10 mouse cellular contexts compared by ENCODE assay signal in genomic region chr3:56067849-56068248, GRCm38 (mm10).
DNase-seq lines count a peak whose midpoint lies in the region; ATAC-seq lines count a peak whose summit lies in the region.
"Had no signal": no experiment of that assay in that cellular context is flagged by ENCODE, and none has a peak within 500 bp of the region (broad histone marks: within the 10 kb centered on the region; RNA-seq: fewer than 3 reads in every experiment).

No protein-coding gene starts in this region.

- DNase-seq in forebrain, embryonic 11.5 days (ENCODE audit: low spot score) = no peak
- peak; percentile 23 to 28 for DNase-seq in left cerebral cortex, adult 18-20 months (ENCODE audit: low spot score in 2 of 2)
- no peak for DNase-seq in left cerebral cortex, adult 11 months (ENCODE audit: low spot score)
- peak; percentile 85 for DNase-seq in embryonic facial prominence, embryonic 14.5 days (ENCODE audit: low spot score)
- peak; percentile 2 for DNase-seq in skeletal muscle tissue, adult 2 months (ENCODE audit: low read depth, low spot score)
- DNase-seq in spleen, postnatal 4 days (ENCODE audit: low spot score in 2 of 2) = no peak
- DNase-seq: thymus, postnatal 36 days had no signal

- ATAC-seq in forebrain, embryonic 13.5 days = no peak
- ATAC-seq in forebrain, embryonic 11.5 days (replicated peaks; ENCODE audit: low FRiP score) = no peak
- peak; percentile 89; the same call in 1 of the 2 replicates for ATAC-seq in embryonic facial prominence, embryonic 14.5 days (ENCODE audit: low read depth)
- ATAC-seq in granulocyte monocyte progenitor cell, adult 5-6 weeks (replicated peaks; ENCODE audit: poor library complexity, severe bottlenecking) = no peak

- H3K4me1 ChIP-seq in forebrain, embryonic 13.5 days = 0 out of 2 replicates have a peak, but pooled peaks cover 6% of the 10 kb centered on the region
- no peaks in the 10 kb centered on the region for H3K4me1 ChIP-seq in forebrain, embryonic 11.5 days (replicated peaks; ENCODE audit: control insufficient read depth, insufficient read depth, low read length)
- no peaks in the 10 kb centered on the region for H3K4me1 ChIP-seq in embryonic facial prominence, embryonic 14.5 days (ENCODE audit: control insufficient read depth, insufficient read depth, low read length)
- H3K4me1 ChIP-seq: neural tube, embryonic 13.5 days had no signal

- WGBS in forebrain, embryonic 13.5 days = 74% methylated on average over 6 of the region's 6 CpGs
- WGBS in forebrain, embryonic 11.5 days = 96% methylated on average over 6 of the region's 6 CpGs
- WGBS in embryonic facial prominence, embryonic 14.5 days = 73% methylated on average over 6 of the region's 6 CpGs

- peaks cover 6% of the 10 kb centered on the region for H3K36me3 ChIP-seq in forebrain, embryonic 13.5 days (ENCODE audit: poor library complexity, severe bottlenecking)
- no peaks in the 10 kb centered on the region for H3K36me3 ChIP-seq in forebrain, embryonic 11.5 days (ENCODE audit: control insufficient read depth, insufficient read depth, low read length)
- H3K36me3 ChIP-seq in embryonic facial prominence, embryonic 14.5 days (ENCODE audit: control insufficient read depth, insufficient read depth, low read length) = no peaks in the 10 kb centered on the region

- H3K9me3 ChIP-seq in forebrain, embryonic 13.5 days (replicated peaks) = no peaks in the 10 kb centered on the region
- H3K9me3 ChIP-seq in forebrain, embryonic 11.5 days (ENCODE audit: control insufficient read depth, low read length) = no peaks in the 10 kb centered on the region
- H3K9me3 ChIP-seq in embryonic facial prominence, embryonic 14.5 days (ENCODE audit: control insufficient read depth, low read length) = no peaks in the 10 kb centered on the region
- H3K9me3 ChIP-seq: neural tube, embryonic 13.5 days had no signal

- H3K27me3 ChIP-seq in forebrain, embryonic 13.5 days = no peaks in the 10 kb centered on the region
- H3K27me3 ChIP-seq in forebrain, embryonic 11.5 days (ENCODE audit: control insufficient read depth, insufficient read depth, low read length) = no peaks in the 10 kb centered on the region
- no peaks in the 10 kb centered on the region for H3K27me3 ChIP-seq in embryonic facial prominence, embryonic 14.5 days (replicated peaks; ENCODE audit: control insufficient read depth, insufficient read depth, low read length)
- H3K27me3 ChIP-seq: neural tube, embryonic 13.5 days had no signal

- peak overlapping the region; percentile 6; the same call in 1 of the 2 replicates for H3K27ac ChIP-seq in forebrain, embryonic 13.5 days
- H3K27ac ChIP-seq in forebrain, embryonic 11.5 days (ENCODE audit: low read depth, low read length) = no peak overlapping the region
- H3K27ac ChIP-seq in embryonic facial prominence, embryonic 14.5 days (replicated peaks; ENCODE audit: low read depth, low read length) = no peak overlapping the region
- H3K27ac ChIP-seq: neural tube, embryonic 13.5 days had no signal

- H3K4me3 ChIP-seq in forebrain, embryonic 13.5 days = no peak overlapping the region
- no peak overlapping the region for H3K4me3 ChIP-seq in forebrain, embryonic 11.5 days (ENCODE audit: low read depth, low read length)
- H3K4me3 ChIP-seq in embryonic facial prominence, embryonic 14.5 days (ENCODE audit: low read depth, low read length) = no peak overlapping the region
- H3K4me3 ChIP-seq: neural tube, embryonic 13.5 days had no signal

- no peak overlapping the region for H3K4me2 ChIP-seq in forebrain, embryonic 13.5 days
- H3K4me2 ChIP-seq in forebrain, embryonic 11.5 days (ENCODE audit: low read depth, low read length, severe bottlenecking) = no peak overlapping the region
- no peak overlapping the region for H3K4me2 ChIP-seq in embryonic facial prominence, embryonic 14.5 days (ENCODE audit: low read depth, low read length)
- H3K4me2 ChIP-seq: neural tube, embryonic 13.5 days had no signal

- no peak overlapping the region for H3K9ac ChIP-seq in forebrain, embryonic 13.5 days
- no peak overlapping the region for H3K9ac ChIP-seq in forebrain, embryonic 11.5 days (ENCODE audit: low read length)
- no peak overlapping the region for H3K9ac ChIP-seq in embryonic facial prominence, embryonic 14.5 days (ENCODE audit: low read depth, low read length)
- H3K9ac ChIP-seq: neural tube, embryonic 13.5 days had no signal

Comparison
In these comparisons a context has a peak if more than half of its experiments do, and no peak if none do; other contexts are left out.
1. DNase-seq: peak in left cerebral cortex, adult 18-20 months (2 of 2), embryonic facial prominence, embryonic 14.5 days (single experiment) and skeletal muscle tissue, adult 2 months (single experiment); none in forebrain, embryonic 11.5 days (single experiment), left cerebral cortex, adult 11 months (single experiment) and spleen, postnatal 4 days (0 of 2).